Mouse (Mus musculus) olfactory bulb, adult 2 months (tissue): ENCODE measurements around the gene Gm4788.
"Not testable (repeated sequence)": the region's sequence is repeated elsewhere in the genome, so short reads cannot be mapped to it uniquely, and the experiment has no call there.

Experiments used
- CTCF ChIP-seq: fragments of 200-500 bp; IDR thresholded peaks from 2 replicates; pipeline ENCODE4 v1.5.1; 2012; ENCODE audit warnings: low read depth, mild to moderate bottlenecking, low read length, moderate library complexity; ENCODE audit not compliant: insufficient read depth
- POLR2A ChIP-seq: fragments of 200-500 bp; IDR thresholded peaks from 2 replicates; pipeline ENCODE4 v1.6.1; 2012; ENCODE audit warnings: mild to moderate bottlenecking, low read depth, low read length, moderate library complexity; ENCODE audit not compliant: insufficient read depth

- TF ChIP-seq POLR2A, CTCF: not testable (repeated sequence)
These were observed 11.1 kb downstream of the Gm4788 start for GRCm38 (mm10) chr1:139769913-139770312.
